Mouse (Mus musculus): ENCODE data around the gene Iltifb.
"Not testable (repeated sequence)": the region's sequence is repeated elsewhere in the genome, so short reads cannot be mapped to it uniquely, and the experiment has no call there.

GRCm38 (mm10) chr10:118302133-118302532, 7.3 kb upstream of the Iltifb start:
- TF ChIP-seq EP300, CTCF (IDR thresholded peaks at IDR 0.05; ENCODE audit: low read depth): not testable (repeated sequence)
